Mouse (Mus musculus) testis, adult 2 months (tissue): Measurements from ENCODE around the gene Atp1b3.
"Not testable (repeated sequence)": the region's sequence is repeated elsewhere in the genome, so short reads cannot be mapped to it uniquely, and the experiment has no call there.

Source experiments
- CTCF ChIP-seq: fragments of 200-500 bp; IDR thresholded peaks from 2 replicates; pipeline ENCODE4 v1.5.1; 2012; ENCODE audit warnings: low read depth, mild to moderate bottlenecking, inconsistent platforms, low read length, moderate library complexity; ENCODE audit not compliant: control insufficient read depth, insufficient read depth, insufficient replicate concordance
- POLR2A ChIP-seq: fragments of 200-500 bp; IDR thresholded peaks from 2 replicates; pipeline ENCODE4 v1.6.1; 2012; ENCODE audit warnings: low read depth, mild to moderate bottlenecking, inconsistent platforms, low read length, moderate library complexity; ENCODE audit not compliant: control insufficient read depth

DNA sequence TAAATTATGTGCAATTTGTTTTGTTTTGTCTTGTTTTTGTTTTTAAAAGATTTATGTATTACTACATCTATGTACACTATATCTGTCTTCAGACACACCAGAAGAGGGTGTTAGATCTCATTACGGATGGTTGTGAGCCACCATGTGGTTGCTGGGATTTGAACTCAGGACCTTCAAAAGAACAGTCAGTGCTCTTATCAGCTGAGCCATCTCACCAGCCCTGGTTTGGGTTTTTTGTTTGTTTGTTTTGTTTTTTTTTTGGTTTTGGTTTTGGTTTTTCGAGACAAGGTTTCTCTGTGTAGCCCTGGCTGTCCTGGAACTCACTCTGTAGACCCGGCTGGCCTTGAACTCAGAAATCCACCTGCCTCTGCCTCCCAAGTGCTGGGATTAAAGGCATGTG, 35.7 kb upstream of the Atp1b3 start:
- not testable (repeated sequence) for TF ChIP-seq POLR2A, CTCF
